Mouse (Mus musculus) megakaryocyte, adult 5-6 weeks (primary cell): ENCODE measurements around the gene Olfr1475. TPM values are rescaled to one million over a fixed set of nuclear protein-coding genes. Genes with fewer than 3 reads are reported as not detected.
"Not testable (repeated sequence)": the region's sequence is repeated elsewhere in the genome, so short reads cannot be mapped to it uniquely, and the experiment has no call there.

ENCODE experiments used
- ATAC-seq: 2 replicates; pipeline ENCODE4 v1.8.0; 2016; ENCODE audit warnings: mild to moderate bottlenecking, inconsistent platforms; ENCODE audit not compliant: poor library complexity, severe bottlenecking
- total RNA-seq, 2 experiments: library from RNA; stranded (forward) in 1 of 2; stranded (reverse) in 1 of 2; fragments of 153-499, 151-499 nt in 1 of 2; fragments of 221-1000, 200-1000 nt in 1 of 2; gene quantifications; 2 replicates each; pipeline versions ENCODE4 v1.2.3 to v1.2.4; 2015 to 2017

The Olfr1475 gene
- total RNA-seq (2015) (not detected in 2 replicates), total RNA-seq (2017) (not detected in 2 replicates)

GRCm38 (mm10) chr19:13480096-13480495 lies at the start of gene Olfr1475:
Gene Olfr1475, minus strand, starts transcription at chr19:13480196.
- no peak for ATAC-seq

DNA sequence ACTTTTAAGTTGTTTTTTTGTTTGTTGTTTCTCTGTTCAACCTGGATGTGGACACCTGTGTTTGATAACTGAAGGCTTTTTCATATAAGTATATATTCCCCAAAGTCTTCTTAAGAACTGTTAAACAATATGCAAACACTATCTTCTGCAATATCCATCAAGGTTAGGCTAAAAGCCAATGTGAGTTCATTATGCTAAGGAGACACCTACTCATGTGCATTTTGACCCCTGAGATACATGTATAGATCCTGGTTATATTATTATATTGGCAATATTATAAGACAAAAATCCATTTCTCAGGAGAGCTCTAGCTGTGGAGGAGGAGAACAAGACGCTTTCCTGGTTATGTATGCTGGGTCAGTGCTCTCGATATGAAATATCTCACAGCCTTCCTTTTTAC lies 47.6 kb upstream of the Olfr1475 start, which contains the start of gene Olfr1480:
Olfr1480 (plus strand) TSS at position 301 of the 400 bp plus-strand sequence.
- no peak for ATAC-seq

DNA sequence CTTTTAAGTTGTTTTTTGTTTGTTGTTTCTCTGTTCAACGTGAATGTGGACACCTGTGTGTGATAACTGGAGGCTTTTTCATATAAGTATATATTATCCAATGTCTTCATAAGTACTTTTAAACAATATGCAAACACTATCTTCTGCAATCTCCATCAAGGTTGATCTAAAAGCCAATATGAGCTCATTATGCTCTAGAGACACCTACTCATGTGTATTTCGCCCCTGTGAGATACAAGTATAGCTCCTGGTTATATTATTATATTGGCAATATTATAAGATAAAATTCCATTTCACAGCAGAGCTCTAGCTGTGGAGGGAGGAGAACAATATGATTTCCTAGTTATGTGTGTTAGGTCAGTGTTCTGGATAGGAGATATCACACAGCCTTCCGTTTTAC lies 20.2 kb upstream of the Olfr1475 start, which contains the start of gene Olfr1477:
Olfr1477 (plus strand) TSS at position 301 of the 400 bp plus-strand sequence.
- no peak for ATAC-seq

DNA sequence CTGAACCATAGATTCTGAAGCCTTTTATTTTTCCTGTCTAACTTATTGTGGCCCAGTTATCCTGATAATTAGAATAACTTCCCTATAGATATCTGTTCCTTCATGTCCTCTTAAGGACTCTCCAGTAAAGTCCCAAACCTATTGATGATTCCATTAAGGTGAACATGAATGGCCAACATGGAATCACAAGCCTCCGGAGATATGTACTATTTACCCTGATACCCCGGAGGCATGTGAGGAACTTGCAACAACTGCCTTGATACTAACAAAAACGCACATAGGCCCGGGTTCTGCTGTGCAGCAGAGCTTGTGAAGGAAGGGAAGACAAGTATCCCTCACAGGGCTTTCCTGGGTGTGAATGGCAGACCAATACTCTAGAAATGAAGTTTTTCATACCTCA lies 10.7 kb downstream of the Olfr1475 start, which contains the start of gene Olfr1474:
Olfr1474 (plus strand) TSS at position 301 of the 400 bp plus-strand sequence.
- ATAC-seq, result not testable (repeated sequence)

DNA sequence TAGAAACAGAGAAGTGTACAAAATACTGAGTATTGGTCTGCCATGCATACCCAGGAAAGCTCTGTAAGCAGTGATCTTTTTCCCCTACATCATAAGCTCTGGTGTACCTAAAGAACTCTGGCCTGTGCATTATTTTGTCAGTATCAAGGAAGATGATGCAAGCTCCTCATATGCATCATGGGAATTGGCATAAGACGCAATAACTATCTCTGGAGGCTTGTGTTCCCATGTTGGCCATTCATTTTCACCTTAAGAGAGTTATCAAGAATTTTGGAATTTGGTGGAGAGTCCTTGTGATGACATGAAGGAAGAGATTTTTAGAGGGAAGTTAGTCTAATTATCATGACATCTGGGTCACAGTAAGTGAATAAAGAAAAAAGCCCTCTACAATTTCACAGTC lies 24.0 kb downstream of the Olfr1475 start, which contains the start of gene Olfr1472:
Olfr1472 (minus strand) TSS at position 101 of the 400 bp plus-strand sequence.
- no peak for ATAC-seq

DNA sequence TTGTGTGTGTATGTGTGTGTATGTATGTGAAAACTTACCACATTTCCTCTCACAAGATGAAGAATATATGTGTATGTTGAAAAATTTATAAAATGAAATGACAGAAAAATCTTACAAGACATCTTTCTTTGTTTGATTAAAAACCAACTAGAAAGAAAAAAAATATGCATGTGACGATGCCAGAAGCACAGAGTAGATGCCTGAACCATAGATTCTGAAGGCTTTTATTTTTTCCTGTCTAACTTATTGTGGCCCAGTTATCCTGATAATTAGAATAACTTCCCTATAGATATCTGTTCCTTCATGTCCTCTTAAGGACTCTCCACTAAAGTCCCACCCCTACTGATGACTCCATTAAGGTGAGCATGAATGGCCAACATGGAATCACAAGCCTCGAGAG lies 36.9 kb downstream of the Olfr1475 start, which contains the start of gene Olfr1471:
Olfr1471 (plus strand) TSS at position 301 of the 400 bp plus-strand sequence.
- not testable (repeated sequence) for ATAC-seq

Other genes with a start within 250 kb of the Olfr1475 start
- gene Olfr1463, start 248.9 kb downstream of the Olfr1475 start, total RNA-seq (2015), result not detected in 2 replicates
- gene Olfr1463, start 248.9 kb downstream of the Olfr1475 start, total RNA-seq (2017), result not detected in 2 replicates
- gene Olfr1465, start 164.7 kb downstream of the Olfr1475 start, total RNA-seq (2015), result not detected in 2 replicates
- gene Olfr1465, start 164.7 kb downstream of the Olfr1475 start, total RNA-seq (2017), result not detected in 2 replicates
- not detected in 2 replicates for gene Olfr1466, start 141.3 kb downstream of the Olfr1475 start, total RNA-seq (2015)
- not detected in 2 replicates for gene Olfr1466, start 141.3 kb downstream of the Olfr1475 start, total RNA-seq (2017)
- gene Olfr1467, start 118.0 kb downstream of the Olfr1475 start, total RNA-seq (2015), result not detected in 2 replicates
- not detected in 2 replicates for gene Olfr1467, start 118.0 kb downstream of the Olfr1475 start, total RNA-seq (2017)
- gene Olfr1469, start 72.3 kb downstream of the Olfr1475 start, total RNA-seq (2015), result not detected in 2 replicates
- gene Olfr1469, start 72.3 kb downstream of the Olfr1475 start, total RNA-seq (2017), result not detected in 2 replicates
- not detected in 2 replicates for gene Olfr1471, start 36.8 kb downstream of the Olfr1475 start, total RNA-seq (2015)
- gene Olfr1471, start 36.8 kb downstream of the Olfr1475 start, total RNA-seq (2017), result not detected in 2 replicates
- not detected in 2 replicates for gene Olfr1472, start 24.1 kb downstream of the Olfr1475 start, total RNA-seq (2015)
- gene Olfr1472, start 24.1 kb downstream of the Olfr1475 start, total RNA-seq (2017), result not detected in 2 replicates
- not detected in 2 replicates for gene Olfr1474, start 10.6 kb downstream of the Olfr1475 start, total RNA-seq (2015)
- gene Olfr1474, start 10.6 kb downstream of the Olfr1475 start, total RNA-seq (2017), result not detected in 2 replicates
- not detected in 2 replicates for gene Olfr1477, start 20.4 kb upstream of the Olfr1475 start, total RNA-seq (2015)
- not detected in 2 replicates for gene Olfr1477, start 20.4 kb upstream of the Olfr1475 start, total RNA-seq (2017)
- not detected in 2 replicates for gene Olfr1480, start 47.7 kb upstream of the Olfr1475 start, total RNA-seq (2015)
- gene Olfr1480, start 47.7 kb upstream of the Olfr1475 start, total RNA-seq (2017), result not detected in 2 replicates
- gene Olfr1484, start 103.3 kb upstream of the Olfr1475 start, total RNA-seq (2015), result not detected in 2 replicates
- not detected in 2 replicates for gene Olfr1484, start 103.3 kb upstream of the Olfr1475 start, total RNA-seq (2017)
- gene Olfr1487, start 137.2 kb upstream of the Olfr1475 start, total RNA-seq (2015), result not detected in 2 replicates
- not detected in 2 replicates for gene Olfr1487, start 137.2 kb upstream of the Olfr1475 start, total RNA-seq (2017)
- not detected in 2 replicates for gene Olfr1489, start 151.4 kb upstream of the Olfr1475 start, total RNA-seq (2015)
- gene Olfr1489, start 151.4 kb upstream of the Olfr1475 start, total RNA-seq (2017), result not detected in 2 replicates
- gene Olfr1490, start 170.9 kb upstream of the Olfr1475 start, total RNA-seq (2015), result not detected in 2 replicates
- not detected in 2 replicates for gene Olfr1490, start 170.9 kb upstream of the Olfr1475 start, total RNA-seq (2017)
- gene Olfr1491, start 217.1 kb upstream of the Olfr1475 start, total RNA-seq (2015), result not detected in 2 replicates
- not detected in 2 replicates for gene Olfr1491, start 217.1 kb upstream of the Olfr1475 start, total RNA-seq (2017)
- not detected in 2 replicates for gene Olfr1493-ps1, start 243.1 kb upstream of the Olfr1475 start, total RNA-seq (2015)
- gene Olfr1493-ps1, start 243.1 kb upstream of the Olfr1475 start, total RNA-seq (2017), result not detected in 2 replicates